Mouse (Mus musculus): ENCODE measurements at regions not wholly inside any gene's neighbourhood (a gene's known extent, or its start where the extent isn't known, plus 50 kb on each side); places are given as distances from the start of the nearest gene placed in this dataset.

DNA sequence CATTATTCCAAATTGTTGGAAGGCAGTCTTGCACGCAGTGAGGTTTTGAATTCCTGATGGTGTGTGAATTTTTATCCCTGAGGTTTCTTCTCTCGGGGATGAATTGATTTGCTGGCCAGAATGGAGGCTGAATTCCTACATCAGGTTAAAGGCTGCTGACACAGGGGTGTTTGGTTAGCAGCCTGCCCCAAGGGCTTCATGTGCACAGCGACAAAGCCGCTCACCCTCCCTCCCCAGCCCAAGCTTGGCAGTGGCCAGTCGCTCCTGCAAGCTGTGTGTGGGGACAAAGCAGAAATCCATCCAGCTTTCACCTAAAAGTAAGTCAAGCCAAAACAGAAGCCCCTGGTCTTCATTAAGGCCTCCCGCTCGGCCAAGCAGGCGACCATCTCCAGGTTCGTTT lies 151.4 kb upstream of the Eomes start:
- no peak for DNase-seq

DNA sequence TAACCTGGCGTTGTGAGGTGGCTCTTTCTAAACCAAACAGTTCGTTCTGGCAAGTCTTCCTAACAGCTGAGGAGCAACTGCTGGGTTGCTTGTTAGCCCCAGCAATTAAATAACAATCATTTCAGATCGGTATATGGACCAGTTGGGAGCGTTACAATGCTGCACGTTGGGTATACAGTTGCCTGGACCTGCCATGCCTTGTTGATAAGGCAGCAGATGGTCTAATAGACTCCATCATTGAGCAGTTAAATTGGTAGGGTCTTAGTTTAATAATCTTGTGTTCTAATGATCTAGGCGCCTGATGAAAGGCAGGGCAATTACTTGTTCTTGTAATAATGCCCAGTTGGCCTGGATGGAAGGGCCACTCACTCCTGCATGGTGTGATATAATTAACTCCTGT lies 150.1 kb upstream of the Eomes start:
- DNase-seq, result no peak

DNA sequence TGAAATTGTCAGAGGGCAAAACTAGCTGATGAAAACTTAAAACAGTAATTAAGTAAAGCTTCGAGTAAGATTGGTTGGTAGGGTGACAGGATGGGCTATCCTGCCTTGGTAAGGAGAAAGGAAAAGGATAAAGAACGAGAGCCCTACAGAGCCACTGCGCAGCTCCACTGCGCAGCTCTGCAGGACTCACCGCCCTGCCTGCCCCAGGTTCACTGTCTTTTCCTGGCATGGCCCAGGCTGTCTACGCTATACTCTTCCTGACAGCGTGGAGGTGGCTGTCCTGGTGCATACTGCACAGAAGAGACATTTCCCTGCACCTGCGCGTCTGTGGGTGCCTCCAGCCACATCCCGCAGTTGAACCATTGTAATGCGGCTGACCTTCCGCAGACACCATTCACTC lies 136.6 kb upstream of the Eomes start:
- peak; percentile 17 for DNase-seq

DNA sequence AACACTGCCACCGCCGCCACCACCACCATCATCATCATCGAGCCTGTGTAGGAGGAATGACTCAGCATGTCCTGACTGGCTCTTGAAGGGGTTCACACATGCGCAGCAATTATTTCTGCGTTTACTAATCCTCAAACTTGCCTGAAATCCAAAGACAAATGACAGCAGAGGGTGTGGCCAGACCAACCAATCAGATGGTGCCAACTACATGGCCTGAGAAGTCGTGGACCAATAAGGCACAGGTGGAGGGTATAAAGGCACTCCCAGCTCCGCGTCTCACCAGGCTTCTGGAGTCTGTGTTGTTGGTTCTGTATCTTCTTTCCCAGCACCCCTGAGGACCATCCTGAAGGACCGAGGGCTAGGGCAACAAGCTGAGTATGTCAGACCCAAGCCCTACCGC lies 123.1 kb upstream of the Eomes start:
- DNase-seq, result no peak

DNA sequence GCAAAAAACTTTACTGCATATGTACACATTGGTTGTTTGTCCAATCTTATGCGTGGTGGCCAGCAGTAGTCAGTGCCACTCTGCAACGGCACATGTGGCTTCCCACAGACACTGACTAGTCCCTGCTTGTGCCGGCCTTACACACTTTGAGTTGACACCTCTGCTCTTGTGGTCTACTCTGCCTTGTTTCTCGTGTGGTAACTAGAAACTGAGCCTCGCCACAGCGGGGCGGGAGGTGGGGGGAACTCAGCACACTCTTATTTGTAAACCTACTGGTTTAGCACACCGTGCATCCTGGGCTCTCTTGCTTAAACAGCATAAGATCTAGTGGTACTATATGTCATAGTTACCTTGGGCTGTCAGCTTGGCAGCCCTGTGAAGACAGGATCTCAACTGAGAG lies 120.6 kb upstream of the Eomes start:
- DNase-seq, result no peak

DNA sequence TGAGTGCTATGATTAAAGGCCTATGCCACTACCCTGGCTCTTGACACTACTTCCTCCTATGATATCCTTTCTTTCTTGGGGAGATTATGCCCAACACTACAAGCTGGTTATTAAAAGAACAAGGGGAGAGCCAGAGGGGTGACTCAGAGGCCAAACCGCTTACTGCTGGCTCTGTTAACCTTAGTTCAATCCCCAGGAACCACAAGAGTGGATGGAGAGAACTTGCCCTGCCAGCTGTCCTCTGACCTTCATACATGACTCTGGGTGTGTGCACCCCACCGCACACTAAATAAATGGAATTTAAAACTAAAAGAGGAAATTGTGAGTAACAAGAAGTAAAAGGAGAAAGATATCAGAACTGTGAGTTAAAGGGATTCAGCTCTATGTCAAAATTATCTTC lies 114.1 kb upstream of the Eomes start:
- no peak for DNase-seq

DNA sequence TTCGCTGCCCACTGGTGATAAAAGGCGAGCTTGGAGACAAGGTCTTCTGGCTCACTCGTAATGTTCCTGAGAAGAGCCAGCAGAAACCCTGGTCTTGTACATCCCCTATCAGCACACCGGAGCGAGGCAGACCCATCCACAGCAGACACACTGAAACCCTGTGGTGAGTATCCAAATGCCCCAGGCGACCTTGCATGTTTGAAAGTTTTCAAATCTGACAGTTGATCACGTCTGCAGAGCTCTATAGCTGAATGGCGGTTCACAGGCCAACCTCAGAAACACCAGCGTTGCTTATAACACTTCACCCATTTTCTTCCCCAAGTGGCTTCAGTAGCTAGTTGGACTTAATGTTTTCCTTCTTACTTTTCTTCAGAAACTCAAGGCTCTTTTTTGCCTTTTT lies 112.6 kb upstream of the Eomes start:
- DNase-seq, result no peak

DNA sequence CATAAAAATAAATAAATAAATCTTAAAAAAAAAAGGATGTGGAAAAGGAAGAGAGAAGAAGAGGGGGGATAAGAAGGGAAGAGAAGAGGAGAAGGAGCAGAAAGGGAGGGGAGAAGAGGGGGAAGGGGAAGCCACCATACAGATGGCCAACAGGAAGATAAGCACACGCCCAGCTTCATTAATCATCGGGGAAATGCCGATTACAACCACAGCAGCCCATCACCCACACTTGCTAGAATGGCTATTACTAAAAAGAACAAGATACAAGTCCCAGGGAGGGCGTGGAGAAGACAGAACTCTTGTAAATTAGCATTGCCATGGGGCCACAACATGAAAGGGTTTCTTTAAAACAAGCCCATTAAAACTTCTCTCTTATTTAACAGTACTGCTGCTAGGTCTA lies 110.7 kb upstream of the Eomes start:
- no peak for DNase-seq

DNA sequence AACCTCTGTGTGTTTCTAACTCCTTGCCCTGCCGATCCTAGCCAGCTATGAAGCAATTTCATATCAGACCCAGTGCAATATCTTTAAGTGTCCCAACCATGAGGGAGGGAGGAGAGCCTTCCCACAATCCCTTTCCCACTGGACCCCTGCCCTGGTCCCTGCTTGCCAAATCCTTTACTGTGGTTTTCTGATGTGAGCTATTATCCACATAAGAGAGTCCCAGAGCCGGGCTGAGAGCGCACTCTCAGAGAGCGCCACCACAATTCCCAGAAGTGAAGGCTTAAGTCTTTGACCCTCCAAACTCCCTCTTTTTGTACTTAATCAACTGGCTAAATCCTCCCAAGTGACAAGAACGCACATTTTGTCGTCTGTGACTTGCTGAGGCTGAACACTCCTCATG lies 107.4 kb upstream of the Eomes start:
- no peak for DNase-seq

DNA sequence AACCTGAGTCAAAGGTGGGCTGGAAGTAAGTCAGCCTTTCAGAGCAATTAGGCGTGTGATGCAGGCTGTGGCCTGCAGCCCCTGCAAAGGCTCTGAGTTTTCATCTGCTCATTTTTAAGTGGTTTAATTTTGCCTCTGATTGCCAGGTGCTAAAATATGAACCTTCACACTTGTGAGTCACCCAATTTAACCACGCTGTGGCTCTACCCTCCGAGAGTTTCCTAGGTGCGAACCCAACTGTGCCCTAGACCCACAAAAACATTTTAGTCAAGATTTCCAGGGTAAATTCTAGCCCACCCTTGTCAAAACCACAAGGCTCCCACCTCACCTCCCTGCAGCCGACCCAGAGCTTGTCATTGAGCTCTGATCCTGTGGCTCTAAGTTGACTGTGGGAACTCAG lies 103.3 kb upstream of the Eomes start:
- DNase-seq, result no peak

DNA sequence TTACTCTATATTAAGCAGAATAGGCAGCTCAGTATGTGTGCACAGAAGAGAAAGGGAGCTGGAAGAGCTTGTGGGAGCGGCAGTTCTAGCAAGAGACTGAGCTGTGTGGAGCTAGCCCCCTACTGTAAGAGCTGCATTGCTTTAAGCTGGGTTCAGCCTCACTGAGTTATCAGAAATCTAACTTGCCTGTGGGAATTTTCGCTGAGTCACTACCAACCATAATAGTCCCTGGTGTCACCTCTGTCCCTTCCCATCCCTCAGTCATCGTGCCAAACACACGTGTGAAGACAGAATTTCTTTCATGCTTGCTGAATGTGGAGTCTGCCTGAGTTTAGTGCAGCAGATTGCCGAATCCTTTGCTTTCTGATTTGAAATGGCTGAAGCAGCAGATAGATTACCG lies 99.0 kb upstream of the Eomes start:
- DNase-seq, result no peak

DNA sequence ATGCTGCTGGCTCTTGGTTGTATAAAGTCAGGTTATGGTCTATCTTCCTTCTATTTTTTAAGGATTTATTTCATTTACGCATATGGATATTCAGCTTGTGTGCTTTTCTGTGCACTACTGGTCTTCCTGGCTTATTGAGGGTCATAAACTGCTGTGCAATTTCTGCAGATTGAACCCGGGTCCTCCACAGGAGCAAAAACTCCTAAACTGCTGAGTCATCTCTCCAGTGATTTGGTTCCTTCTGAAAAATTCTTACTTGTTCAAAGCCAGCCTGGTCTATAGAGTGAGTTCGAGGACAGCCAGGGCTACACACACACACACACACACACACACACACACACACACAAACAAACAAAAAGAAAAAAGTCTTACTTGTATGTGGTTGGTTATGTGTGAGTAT lies 95.5 kb upstream of the Eomes start:
- no peak for DNase-seq

DNA sequence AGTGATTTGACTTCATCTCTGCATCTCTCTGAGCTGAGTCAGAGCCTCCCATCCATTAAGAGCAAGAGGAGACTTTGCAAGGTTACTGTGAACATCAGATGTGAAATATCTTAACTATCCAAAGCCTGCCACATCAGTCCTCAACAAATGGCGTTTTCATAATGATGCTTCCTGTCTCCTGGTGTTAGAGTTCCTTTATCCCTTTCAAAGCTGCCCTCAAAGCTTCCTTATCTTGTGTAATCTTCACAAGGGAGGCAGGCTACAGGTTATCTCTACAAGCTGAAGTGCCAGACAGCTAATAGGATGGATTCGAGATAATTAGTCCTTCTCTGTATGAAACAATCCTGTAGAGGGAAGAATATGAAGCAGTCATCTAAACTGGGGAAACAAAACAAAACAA lies 93.4 kb upstream of the Eomes start:
- no peak for DNase-seq

DNA sequence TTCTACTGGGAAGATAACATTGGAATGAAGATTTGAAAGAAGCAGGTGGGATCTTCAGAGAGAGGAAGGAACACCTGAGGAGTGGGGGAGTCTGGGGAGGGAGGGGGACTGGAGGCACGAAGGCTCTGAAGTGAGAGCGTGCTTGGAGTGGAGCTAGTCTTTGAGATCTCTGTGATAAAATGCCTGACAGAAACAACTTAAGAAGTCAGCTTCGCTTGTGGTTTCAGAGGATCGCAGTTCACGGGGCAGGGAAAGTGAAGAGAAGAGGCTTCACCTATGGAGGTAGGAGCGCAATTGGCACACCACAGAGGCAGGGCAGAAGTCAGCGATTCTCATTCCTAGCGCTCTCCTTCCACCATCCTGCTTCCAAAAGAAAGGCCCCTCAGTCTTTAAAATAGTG lies 90.4 kb upstream of the Eomes start:
- no peak for DNase-seq

DNA sequence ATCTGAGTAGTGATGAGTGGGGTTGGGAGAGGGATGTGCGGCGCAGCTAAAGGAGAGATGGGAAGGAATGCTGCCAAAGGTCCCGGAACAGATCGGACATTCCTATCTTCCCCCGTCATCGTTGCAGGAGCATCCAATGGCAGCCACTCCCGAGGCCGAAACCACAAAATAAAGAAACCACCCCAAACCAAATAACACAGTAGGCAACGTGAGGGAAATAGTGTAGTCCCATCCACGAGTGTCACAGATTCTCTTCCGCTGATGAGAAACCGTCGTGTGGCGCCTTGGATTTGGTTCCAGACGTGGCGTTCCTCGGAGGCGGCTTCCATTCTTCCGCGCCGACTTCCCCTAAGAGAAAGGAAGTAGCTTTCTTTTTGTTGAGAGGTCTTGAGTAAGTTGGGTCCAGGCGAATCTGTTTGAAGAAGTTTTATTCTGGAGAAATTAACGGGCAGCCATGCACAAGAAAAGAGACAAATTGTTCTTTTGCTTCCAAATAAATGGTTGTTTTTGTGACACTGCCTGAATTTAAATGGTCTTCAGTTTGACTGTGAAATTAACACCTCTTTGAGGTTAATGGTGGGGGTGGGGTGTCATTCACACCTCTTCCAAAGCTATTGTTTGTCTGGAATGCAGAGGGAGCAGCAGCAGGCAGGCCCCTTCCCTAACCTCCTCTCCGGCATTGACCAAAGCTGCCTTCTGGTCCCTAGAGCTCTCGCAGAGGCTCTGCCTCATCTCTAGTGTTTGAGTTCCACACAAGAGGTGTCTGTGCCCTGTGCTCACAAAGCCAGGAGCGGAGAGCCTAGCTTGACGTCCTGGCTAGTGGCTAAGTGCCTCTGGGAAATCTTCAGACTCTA lies 88.3 kb upstream of the Eomes start:
- DNase-seq, result no peak

DNA sequence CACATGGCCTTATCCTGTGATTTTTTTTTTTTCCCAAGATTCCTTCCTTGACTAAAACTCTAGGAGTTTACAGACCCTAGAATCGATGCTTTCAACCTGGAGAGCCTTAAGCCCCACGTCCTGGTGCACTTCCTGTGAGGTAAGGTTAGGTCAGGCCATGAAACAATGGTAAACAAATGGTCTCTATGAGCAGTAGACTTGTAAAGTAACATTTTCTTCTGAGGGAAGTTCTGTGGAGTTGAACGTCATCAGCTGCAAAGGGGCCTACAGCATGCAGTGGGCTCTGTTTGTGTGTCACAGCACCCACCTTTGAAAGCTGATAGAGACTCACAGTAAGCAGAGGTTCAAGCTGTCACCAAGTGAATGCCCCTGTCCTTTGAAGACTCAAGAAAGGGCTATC lies 87.3 kb upstream of the Eomes start:
- DNase-seq, result no peak

DNA sequence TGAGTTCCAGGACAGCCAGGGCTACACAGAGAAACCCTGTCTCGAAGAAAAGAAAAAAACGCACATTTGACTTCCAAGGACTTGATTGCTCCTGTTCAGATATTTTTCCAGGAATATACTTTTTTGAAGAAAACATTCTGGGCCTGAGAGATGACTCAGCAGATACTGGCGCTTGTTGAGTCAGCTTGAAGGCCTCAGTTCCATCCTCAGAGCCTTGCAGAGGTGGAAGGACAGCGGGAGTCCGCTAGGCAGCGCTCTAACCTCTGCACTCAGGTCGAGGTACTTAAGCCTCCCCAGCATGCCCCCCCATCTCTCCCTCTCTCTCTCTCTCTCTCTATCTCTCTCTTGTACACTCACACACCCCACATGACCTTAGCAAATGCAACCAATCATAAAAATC lies 86.3 kb upstream of the Eomes start:
- no peak for DNase-seq

DNA sequence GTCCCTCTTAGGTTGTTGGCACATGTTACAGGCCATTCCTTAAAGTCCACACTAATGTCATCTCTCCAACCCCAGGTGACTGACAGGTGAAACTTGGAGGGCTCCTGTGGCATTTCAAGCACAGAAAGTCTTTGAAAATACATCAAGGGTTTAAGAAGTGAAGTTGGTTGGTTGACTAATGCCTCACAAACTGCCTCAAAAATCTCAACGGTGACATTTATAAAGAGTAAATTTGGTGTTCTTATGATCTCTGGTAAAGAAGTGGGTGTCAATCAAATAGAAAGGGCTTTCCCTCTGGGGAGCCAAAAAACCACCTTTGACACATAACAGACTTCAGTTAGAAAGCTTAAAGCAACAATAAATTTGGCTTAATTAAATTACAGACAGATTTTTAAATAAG lies 85.2 kb upstream of the Eomes start:
- no peak for DNase-seq

DNA sequence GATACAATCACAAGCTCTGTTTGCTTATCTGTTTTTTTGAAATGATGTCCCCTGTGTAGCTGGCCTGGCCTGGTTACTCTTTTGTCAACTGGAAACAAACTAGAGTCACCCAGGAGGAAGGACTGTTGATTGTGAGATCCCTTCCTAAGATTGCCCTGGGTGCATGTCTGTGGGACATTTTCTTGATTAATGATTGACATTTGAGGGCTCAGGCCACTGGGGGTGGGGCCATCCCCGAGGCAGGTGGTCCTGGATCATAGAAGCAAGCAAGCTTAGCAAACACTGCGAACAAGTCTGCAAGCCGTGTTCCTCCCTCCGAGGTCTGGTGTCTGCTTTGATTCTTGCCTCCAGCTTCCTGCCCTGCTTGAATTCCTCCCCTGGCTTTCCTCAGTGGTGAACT lies 84.4 kb upstream of the Eomes start:
- DNase-seq, result no peak

DNA sequence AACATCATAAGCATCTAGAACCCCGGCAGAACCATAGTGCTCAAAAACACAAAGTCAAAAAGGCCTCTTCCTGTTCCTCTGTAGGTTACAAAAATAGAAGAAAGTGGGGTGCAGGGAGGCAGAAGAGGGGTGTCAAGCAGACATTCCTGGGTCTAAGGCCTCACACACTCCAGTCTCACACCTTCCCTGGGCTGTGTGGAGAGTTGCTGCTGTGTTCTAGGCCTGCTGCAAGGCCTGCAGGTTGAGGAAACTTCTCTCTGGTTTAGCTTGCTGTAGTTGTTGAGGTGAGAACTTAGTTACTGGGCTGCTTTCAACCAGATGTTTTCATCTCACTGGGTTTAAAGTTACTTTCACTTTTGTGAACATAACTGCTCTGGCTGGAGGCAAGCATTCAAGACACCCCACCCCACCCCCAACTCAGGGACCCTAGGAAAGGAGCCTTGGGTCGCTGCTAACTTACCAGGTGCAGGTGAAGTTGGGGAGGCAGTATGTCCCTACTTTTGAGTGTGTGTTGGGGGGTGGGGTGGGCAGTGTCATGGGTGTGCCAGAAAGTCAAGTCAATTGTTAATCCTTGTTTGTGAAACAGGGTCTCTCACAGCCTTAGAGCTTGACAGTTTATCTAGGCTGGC lies 81.5 kb upstream of the Eomes start:
- no peak for DNase-seq

DNA sequence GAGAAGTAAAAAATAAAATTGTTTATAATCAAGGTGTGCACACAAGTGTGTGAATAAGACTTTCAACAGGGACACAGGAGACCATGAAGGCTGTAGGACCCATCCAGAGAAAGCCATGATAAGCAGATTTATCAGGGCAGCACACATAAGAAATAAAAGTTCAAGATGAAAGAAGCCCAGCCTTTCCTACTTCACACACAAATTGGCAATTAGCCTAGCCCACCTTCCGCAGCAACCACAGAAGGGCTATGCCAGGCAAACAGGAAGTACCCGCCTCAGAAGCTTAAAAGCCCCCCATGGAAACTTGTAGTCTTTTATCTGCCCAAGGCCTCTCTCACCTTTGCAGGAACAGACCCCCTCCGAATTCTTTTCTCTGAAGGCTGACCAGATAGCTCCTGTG lies 77.5 kb upstream of the Eomes start:
- no peak for DNase-seq

DNA sequence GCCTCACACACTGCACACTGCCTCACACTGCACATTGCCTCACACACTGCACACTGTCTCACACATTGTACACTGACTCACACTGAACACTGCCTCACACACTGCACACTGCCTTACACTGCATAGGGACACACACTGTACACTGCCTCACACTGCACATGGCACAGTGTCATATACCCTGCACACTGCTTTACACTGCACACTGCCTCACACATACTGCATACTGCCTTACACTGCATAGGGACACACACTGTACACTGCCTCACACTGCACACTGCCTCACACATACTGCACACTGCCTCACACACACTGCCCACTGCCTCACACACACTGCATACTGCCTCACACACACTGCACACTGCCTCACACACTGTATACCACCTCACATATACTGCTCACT lies 76.8 kb upstream of the Eomes start:
- DNase-seq, result no peak

DNA sequence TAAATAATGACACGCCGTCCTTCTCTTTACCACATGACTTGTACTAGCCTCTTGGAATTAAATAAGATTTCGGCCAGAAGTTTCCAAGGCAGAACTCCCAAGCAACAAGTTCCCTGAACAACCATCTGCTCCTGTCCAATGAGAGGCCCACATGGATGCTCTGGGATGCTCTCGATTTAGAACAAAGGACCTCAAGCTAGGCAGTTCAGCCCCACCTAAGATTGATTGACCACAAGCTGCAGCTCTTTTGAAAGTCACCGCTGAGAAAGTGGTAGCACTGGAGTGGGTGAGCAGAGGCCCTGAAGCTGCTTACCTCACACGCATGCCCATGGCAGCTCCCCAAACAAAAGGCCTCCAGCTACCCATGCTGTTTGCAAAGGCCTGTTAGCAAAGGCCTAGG lies 73.1 kb upstream of the Eomes start:
- DNase-seq, result no peak

DNA sequence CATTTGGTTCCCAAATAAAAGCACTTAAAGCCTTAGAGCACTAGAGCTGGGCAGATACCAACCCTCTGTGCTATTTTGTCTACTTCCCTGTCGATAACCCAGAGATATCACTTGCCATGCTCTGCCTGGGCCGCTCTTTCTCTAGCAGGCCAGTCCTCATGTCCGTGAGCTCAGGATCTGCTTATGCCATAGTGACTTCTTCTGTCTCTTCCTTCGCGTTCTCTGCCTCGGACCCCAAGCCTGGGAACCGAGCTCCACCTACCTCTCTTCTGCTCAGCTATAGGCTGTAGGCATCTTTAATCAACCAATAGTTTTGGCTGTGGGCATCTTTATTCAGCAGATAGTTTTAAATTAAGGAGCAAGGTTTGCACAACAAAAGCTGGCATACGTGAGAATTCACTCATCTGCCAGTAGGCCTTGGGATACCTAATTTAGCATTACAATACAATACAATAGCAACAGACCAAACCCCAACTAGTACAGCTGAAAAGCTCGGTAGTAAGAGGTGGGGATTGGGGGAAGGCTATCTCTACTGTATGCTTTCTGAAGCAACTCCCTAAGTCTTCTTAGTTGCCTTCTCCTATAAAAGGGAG lies 72.0 kb upstream of the Eomes start:
- DNase-seq, result no peak

DNA sequence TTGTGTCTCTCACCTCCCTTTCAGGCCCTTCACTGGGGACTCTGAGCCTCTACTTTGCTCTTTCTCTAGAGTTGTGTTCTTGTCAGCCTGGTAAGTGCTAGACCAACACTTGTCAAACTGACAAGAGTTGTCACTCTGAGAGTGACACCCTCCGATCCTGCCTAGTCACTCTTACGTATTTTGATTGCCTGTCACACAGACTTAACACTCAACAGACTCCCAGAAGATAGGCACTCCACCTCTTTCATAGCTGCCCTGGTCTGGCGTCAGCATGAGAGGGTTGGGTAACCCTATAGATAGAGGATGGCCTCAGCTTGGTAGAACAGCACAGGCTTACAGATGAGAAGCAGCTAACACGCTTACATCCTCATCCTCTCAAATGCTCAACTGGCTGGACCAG lies 62.0 kb upstream of the Eomes start:
- DNase-seq, result no peak
